Mouse (Mus musculus) liver, embryonic 11.5 days (tissue): ENCODE results near the gene Gnptg. TPM values are rescaled to one million over a fixed set of nuclear protein-coding genes. Genes with fewer than 3 reads are reported as not detected.
"Not testable (repeated sequence)": the region's sequence is repeated elsewhere in the genome, so short reads cannot be mapped to it uniquely, and the experiment has no call there.

Experiments
- ATAC-seq: fragments of 200-750 bp; cut with Nextera tagmentation; replicated peaks from 2 replicates; pipeline ENCODE4 v1.8.0; 2017; ENCODE audit warnings: moderate number of reproducible peaks, mild to moderate bottlenecking, moderate TSS enrichment, moderate library complexity; ENCODE audit not compliant: low FRiP score
- DNase-seq: peaks from one replicate; pipeline ENCODE4 v3.0.0-alpha.2; 2017; ENCODE audit warnings: low spot score
- H3K27ac ChIP-seq: fragments of 300-500 bp; sonication (generic); 2 replicates; pipeline ENCODE4 v1.5.1; 2014; ENCODE audit warnings: mild to moderate bottlenecking, low read depth, low read length, control low read depth
- H3K27me3 ChIP-seq: fragments of 300-500 bp; sonication (generic); replicated peaks from 2 replicates; pipeline ENCODE4 v1.6.1; 2014; ENCODE audit warnings: low read length, mixed read lengths; ENCODE audit not compliant: control insufficient read depth, insufficient read depth
- H3K36me3 ChIP-seq: fragments of 300-500 bp; sonication (generic); 2 replicates; pipeline ENCODE4 v1.6.1; 2014; ENCODE audit warnings: mild to moderate bottlenecking, low read length, moderate library complexity, mixed read lengths; ENCODE audit not compliant: control insufficient read depth, insufficient read depth
- H3K4me1 ChIP-seq: fragments of 300-500 bp; sonication (generic); replicated peaks from 2 replicates; pipeline ENCODE4 v1.6.1; 2014; ENCODE audit warnings: low read length, mixed read lengths; ENCODE audit not compliant: control insufficient read depth, insufficient read depth
- H3K4me2 ChIP-seq: fragments of 300-500 bp; sonication (generic); 2 replicates; pipeline ENCODE4 v1.6.1; 2014; ENCODE audit warnings: mild to moderate bottlenecking, control low read depth, moderate library complexity
- H3K4me3 ChIP-seq: fragments of 300-500 bp; sonication (generic); 2 replicates; pipeline ENCODE4 v1.5.1; 2014; ENCODE audit warnings: low read depth, low read length, control low read depth
- H3K9ac ChIP-seq: fragments of 300-500 bp; sonication (generic); 2 replicates; pipeline ENCODE4 v1.6.1; 2014; ENCODE audit warnings: low read depth, low read length, control low read depth
- H3K9me3 ChIP-seq: fragments of 300-500 bp; sonication (generic); 2 replicates; pipeline ENCODE4 v1.6.1; 2016; ENCODE audit warnings: low read length, inconsistent platforms, mixed read lengths; ENCODE audit not compliant: control insufficient read depth
- WGBS: fragments of 180-500 bp; shearing (Covaris S2); extraction: QIAGEN DNeasy Blood & Tissue Kit; methylation state at CpG from one replicate; pipeline ENCODE4 v1.1.7; 2014; 5-methylcytosine and 5-hydroxymethylcytosine counted together
- polyA plus RNA-seq: library from polyadenylated mRNA; unstranded; fragments of >200 nt; fragmentation: Nextera tagmentation; extraction: Ambion mirVana; gene quantifications from 2 replicates; pipeline ENCODE4 v1.2.1, GENCODE M21; 2014

Gnptg gene
- polyA plus RNA-seq, 1 experiment from 2014 or later: 30.8 TPM

DNA sequence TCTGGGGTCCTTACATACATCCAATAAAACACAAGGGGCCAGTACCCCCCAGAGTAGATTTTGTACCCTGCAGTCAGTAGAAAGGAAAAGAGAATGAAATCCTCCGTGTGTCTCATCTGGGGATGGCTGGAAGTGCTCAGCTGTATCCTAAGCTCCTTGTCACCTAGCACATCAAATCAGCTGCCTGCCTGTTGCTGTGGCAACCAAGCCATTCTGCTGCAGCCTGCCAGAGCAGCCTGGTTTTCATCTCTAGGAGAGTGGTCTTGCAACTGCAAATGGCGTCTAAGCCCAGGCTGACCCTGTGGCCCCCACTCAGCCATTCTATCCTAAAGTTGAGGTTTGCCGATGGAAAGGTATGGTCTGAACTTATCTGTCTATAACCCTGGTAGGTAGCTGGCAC, 12.7 kb upstream of the Gnptg start:
- ATAC-seq: no peak
- H3K36me3 ChIP-seq: no peaks in the 10 kb centered on the region
- no peak overlapping the region for H3K27ac ChIP-seq
- no peak overlapping the region for H3K4me3 ChIP-seq
- peaks cover 36% of the 10 kb centered on the region for H3K27me3 ChIP-seq
- no peaks in the 10 kb centered on the region for H3K9me3 ChIP-seq
- 51% methylated on average over 3 of the region's 3 CpGs for WGBS
- DNase-seq: no peak
- H3K4me2 ChIP-seq: no peak overlapping the region
- H3K4me1 ChIP-seq: peaks cover 5% of the 10 kb centered on the region
- no peak overlapping the region for H3K9ac ChIP-seq

DNA sequence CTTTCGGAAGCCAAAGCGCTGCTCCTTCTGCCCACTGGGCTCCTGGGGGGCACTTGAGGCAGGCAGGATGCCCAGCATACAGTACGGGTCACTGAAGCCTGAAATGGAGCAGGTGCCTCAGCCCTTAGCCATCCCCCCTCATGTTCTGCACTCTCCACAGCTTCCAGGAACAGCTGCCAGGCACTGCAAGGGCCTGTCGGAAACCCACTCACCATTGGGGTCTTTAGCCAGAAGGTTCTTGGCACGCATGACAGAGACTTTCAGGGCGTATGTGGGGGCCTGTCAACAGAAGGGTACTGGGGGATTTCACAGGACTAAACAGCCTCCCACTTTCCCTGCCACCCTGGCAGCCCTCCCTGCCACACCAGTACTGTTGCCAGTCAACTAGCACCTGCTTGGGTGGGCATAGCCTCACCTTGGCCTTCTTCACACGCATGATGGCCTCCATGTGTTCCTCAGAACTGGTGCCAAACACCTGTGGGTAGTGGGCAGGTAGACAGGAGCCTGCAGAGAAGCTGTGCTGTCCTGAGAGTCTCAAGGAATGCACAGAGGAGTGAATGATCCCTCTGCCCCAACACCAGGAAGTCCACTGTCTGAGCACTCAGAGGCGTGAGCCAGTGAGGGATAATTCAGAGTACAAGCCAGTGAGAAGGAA, 10.4 kb upstream of the Gnptg start:
- no peak for ATAC-seq
- no peaks in the 10 kb centered on the region for H3K9me3 ChIP-seq
- no peak for DNase-seq
- WGBS: 75% methylated on average over 8 of the region's 8 CpGs
- peaks cover 25% of the 10 kb centered on the region for H3K27me3 ChIP-seq
- H3K27ac ChIP-seq: no peak overlapping the region
- H3K4me2 ChIP-seq: no peak overlapping the region
- H3K4me1 ChIP-seq: no peaks in the 10 kb centered on the region
- H3K4me3 ChIP-seq: no peak overlapping the region
- H3K36me3 ChIP-seq: no peaks in the 10 kb centered on the region
- no peak overlapping the region for H3K9ac ChIP-seq

DNA sequence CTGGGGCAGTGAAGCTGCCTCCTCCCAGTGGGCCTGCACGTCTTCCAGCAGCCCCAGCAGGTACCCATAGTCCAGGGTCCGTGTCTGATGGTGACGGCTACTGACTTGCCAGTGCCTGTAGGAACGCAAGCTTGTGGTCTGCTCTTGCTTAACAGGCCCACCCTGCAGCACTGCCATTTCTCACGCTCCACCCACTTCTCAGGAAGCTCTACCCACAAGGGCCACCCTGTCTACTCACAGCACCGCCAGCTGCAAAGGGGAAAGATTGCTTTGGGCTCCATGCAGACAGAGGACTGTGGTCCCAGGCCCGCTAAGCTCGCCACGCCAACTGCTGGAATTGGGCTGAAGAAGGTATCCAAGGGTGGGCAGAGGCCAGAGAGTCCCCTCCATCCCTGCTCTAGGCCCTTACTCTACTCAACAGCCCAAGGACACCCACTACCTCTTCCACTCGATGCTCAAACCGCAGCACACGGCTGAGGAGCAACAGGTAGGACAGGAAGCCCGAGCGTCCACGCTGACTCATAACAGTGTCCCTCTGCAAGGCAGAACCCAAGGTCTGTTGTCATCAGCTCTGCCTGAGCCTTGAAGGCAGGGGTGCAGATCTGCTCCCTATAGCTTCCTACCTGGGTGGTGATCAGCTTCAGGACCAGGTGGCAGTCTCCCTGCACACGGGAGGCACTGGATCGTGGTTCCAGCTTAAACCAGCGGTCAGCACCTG, 8.3 kb upstream of the Gnptg start:
- Histone ChIP-seq H3K9me3 (no peaks in the 10 kb centered on the region), H3K4me2 (no peak overlapping the region), H3K9ac (no peak overlapping the region), H3K4me1 (no peaks in the 10 kb centered on the region), H3K36me3 (peaks cover 9% of the 10 kb centered on the region), H3K4me3 (no peak overlapping the region), H3K27ac (no peak overlapping the region), H3K27me3 (peaks cover 5% of the 10 kb centered on the region)
- ATAC-seq: no peak
- WGBS: 62% methylated on average over 18 of the region's 18 CpGs
- no peak for DNase-seq

DNA sequence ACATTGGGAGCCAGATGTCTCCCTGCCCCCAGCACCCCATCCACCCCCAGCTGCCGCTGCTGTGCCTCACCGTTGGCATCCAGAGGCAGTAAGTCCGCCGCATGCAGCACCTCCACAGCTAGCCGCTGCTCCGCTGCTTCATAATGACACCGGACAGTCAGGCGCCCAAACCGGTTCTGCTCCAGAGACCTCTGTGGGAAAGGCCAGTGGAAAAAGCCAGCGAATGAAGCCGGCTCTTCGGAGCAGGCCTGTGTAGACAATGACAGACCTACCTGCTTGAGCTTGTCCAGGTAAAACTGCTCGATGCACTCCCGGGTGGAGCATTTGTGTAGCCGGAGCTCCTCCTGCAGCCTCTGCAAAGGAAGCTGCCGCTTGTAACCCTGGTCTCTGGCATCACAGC, 4.3 kb upstream of the Gnptg start:
- WGBS: 87% methylated on average over 16 of the region's 16 CpGs

GRCm38 (mm10) chr17:25243131-25243780, 3.3 kb upstream of the Gnptg start:
- peaks cover 10% of the 10 kb centered on the region for H3K4me1 ChIP-seq
- peaks cover 15% of the 10 kb centered on the region for H3K36me3 ChIP-seq
- no peaks in the 10 kb centered on the region for H3K27me3 ChIP-seq
- ATAC-seq: no peak
- H3K4me2 ChIP-seq: no peak overlapping the region
- H3K9me3 ChIP-seq: no peaks in the 10 kb centered on the region
- no peak overlapping the region for H3K4me3 ChIP-seq
- H3K27ac ChIP-seq: no peak overlapping the region
- no peak overlapping the region for H3K9ac ChIP-seq
- 88% methylated on average over 11 of the region's 11 CpGs for WGBS
- DNase-seq: no peak

More for the DNA sequence above, 4.3 kb upstream of the Gnptg start:
- Histone ChIP-seq H3K36me3 (peaks cover 15% of the 10 kb centered on the region), H3K4me1 (peaks cover 10% of the 10 kb centered on the region), H3K9me3 (no peaks in the 10 kb centered on the region), H3K9ac (no peak overlapping the region), H3K4me2 (no peak overlapping the region), H3K27ac (no peak overlapping the region), H3K27me3 (no peaks in the 10 kb centered on the region), H3K4me3 (no peak overlapping the region)
- DNase-seq (no peak), ATAC-seq (no peak)

- Histone ChIP-seq H3K4me2 (no peak overlapping the region), H3K9ac (no peak overlapping the region), H3K4me1 (no peaks in the 10 kb centered on the region; the same call in 1 of the 2 replicates), H3K9me3 (no peaks in the 10 kb centered on the region), H3K27ac (no peak overlapping the region), H3K4me3 (no peak overlapping the region), H3K36me3 (peaks cover 23% of the 10 kb centered on the region), H3K27me3 (no peaks in the 10 kb centered on the region)
- ATAC-seq (no peak), DNase-seq (no peak)
- WGBS: 86% methylated on average over 9 of the region's 9 CpGs
Observed at GRCm38 (mm10) chr17:25235635-25236034, 4.3 kb downstream of the Gnptg start.

DNA sequence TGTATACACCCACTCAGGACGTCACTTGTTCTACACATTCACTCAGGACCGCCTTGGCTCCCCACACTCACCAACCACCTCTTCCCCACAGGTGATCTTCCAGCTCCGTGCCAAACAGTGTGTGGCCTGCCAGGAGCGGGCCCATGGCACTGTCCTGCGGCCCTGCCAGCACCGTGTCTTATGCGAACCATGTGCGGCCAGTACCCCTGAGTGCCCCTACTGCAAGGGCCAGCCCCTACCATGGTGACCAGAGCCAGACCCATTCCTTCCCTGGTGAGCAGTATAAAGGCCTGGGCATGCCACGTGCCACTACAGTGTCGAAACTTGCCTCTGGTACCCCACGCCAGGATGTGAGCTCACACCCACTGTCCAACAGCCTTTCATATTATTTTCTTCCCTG, 8.3 kb downstream of the Gnptg start:
- Histone ChIP-seq H3K4me1 (peaks cover 11% of the 10 kb centered on the region), H3K36me3 (peaks cover 33% of the 10 kb centered on the region)
- ATAC-seq, H3K4me3 ChIP-seq, H3K9ac ChIP-seq, DNase-seq, H3K27me3 ChIP-seq, H3K27ac ChIP-seq, H3K4me2 ChIP-seq, H3K9me3 ChIP-seq: not testable (repeated sequence)
- WGBS: 93% methylated on average over 5 of the region's 11 CpGs

- no peak overlapping the region for H3K4me3 ChIP-seq
- H3K9ac ChIP-seq: no peak overlapping the region
- no peak overlapping the region for H3K27ac ChIP-seq
- H3K4me2 ChIP-seq: no peak overlapping the region
- H3K36me3 ChIP-seq: peaks cover 35% of the 10 kb centered on the region
- 92% methylated on average over 3 of the region's 3 CpGs for WGBS
- H3K4me1 ChIP-seq: peaks cover 19% of the 10 kb centered on the region
- DNase-seq: no peak
- no peaks in the 10 kb centered on the region for H3K27me3 ChIP-seq
- H3K9me3 ChIP-seq: no peaks in the 10 kb centered on the region
- no peak for ATAC-seq
Observed at GRCm38 (mm10) chr17:25230700-25231099, 9.2 kb downstream of the Gnptg start.
